Mouse (Mus musculus) forebrain, embryonic 16.5 days (tissue): ENCODE data around the gene Btbd1. TPM values are rescaled to one million over a fixed set of nuclear protein-coding genes. Genes with fewer than 3 reads are reported as not detected.
"Not testable (repeated sequence)": the region's sequence is repeated elsewhere in the genome, so short reads cannot be mapped to it uniquely, and the experiment has no call there.

Experiments used
- ATAC-seq: fragments of 200-750 bp; cut with Nextera tagmentation; 2 replicates; pipeline ENCODE4 v1.8.0; 2017; ENCODE audit warnings: mild to moderate bottlenecking, moderate library complexity
- H3K27ac ChIP-seq: fragments of 300-500 bp; sonication (generic); 2 replicates; pipeline ENCODE4 v1.5.1; 2014; ENCODE audit warnings: low read length, control low read depth
- H3K27me3 ChIP-seq: fragments of 300-500 bp; sonication (generic); replicated peaks from 2 replicates; pipeline ENCODE4 v1.6.1; 2014; ENCODE audit warnings: low read length; ENCODE audit not compliant: control insufficient read depth, insufficient read depth
- H3K36me3 ChIP-seq: fragments of 300-500 bp; sonication (generic); 2 replicates; pipeline ENCODE4 v1.6.1; 2014; ENCODE audit not compliant: control insufficient read depth, insufficient read depth
- H3K4me1 ChIP-seq: fragments of 300-500 bp; sonication (generic); replicated peaks from 2 replicates; pipeline ENCODE4 v1.6.1; 2014; ENCODE audit warnings: low read length; ENCODE audit not compliant: control insufficient read depth, insufficient read depth
- H3K4me2 ChIP-seq: fragments of 300-500 bp; sonication (generic); 2 replicates; pipeline ENCODE4 v1.6.1; 2014; ENCODE audit warnings: mild to moderate bottlenecking, low read length, control low read depth
- H3K4me3 ChIP-seq: fragments of 300-500 bp; sonication (generic); replicated peaks from 2 replicates; pipeline ENCODE4 v1.5.1; 2014; ENCODE audit warnings: mild to moderate bottlenecking, low read length, control low read depth
- H3K9ac ChIP-seq: fragments of 300-500 bp; sonication (generic); replicated peaks from 2 replicates; pipeline ENCODE4 v1.6.1; 2014; ENCODE audit warnings: low read depth, low read length, control low read depth
- H3K9me3 ChIP-seq: fragments of 300-500 bp; sonication (generic); 2 replicates; pipeline ENCODE4 v1.6.1; 2016; ENCODE audit warnings: low read length; ENCODE audit not compliant: control insufficient read depth
- WGBS: fragments of 180-500 bp; shearing (Covaris S2); extraction: QIAGEN DNeasy Blood & Tissue Kit; methylation state at CpG from one replicate; pipeline ENCODE4 v1.1.7; 2014; 5-methylcytosine and 5-hydroxymethylcytosine counted together
- polyA plus RNA-seq: library from polyadenylated mRNA; unstranded; fragments of >200 nt; fragmentation: Nextera tagmentation; extraction: Ambion mirVana; gene quantifications from 2 replicates; pipeline ENCODE4 v1.2.1, GENCODE M21; 2015

The Btbd1 gene
- polyA plus RNA-seq, 1 experiment from 2014 or later, result 99.0 TPM

- Histone ChIP-seq H3K27me3 (no peaks in the 10 kb centered on the region), H3K4me3 (no peak overlapping the region), H3K4me1 (peaks cover 13% of the 10 kb centered on the region), H3K27ac (no peak overlapping the region), H3K9me3 (no peaks in the 10 kb centered on the region), H3K4me2 (no peak overlapping the region), H3K36me3 (no peaks in the 10 kb centered on the region), H3K9ac (no peak overlapping the region)
- no peak for ATAC-seq
- WGBS, result 88% methylated on average over 11 of the region's 11 CpGs
Observed at GRCm38 (mm10) chr7:81844801-81845200, 15.6 kb upstream of the Btbd1 start.

- Histone ChIP-seq H3K9ac (no peak overlapping the region), H3K27ac (no peak overlapping the region), H3K36me3 (no peaks in the 10 kb centered on the region), H3K4me3 (no peak overlapping the region), H3K4me1 (peaks cover 13% of the 10 kb centered on the region), H3K4me2 (no peak overlapping the region), H3K9me3 (no peaks in the 10 kb centered on the region), H3K27me3 (no peaks in the 10 kb centered on the region)
- 58% methylated on average over 8 of the region's 8 CpGs for WGBS
- no peak for ATAC-seq
Observed at GRCm38 (mm10) chr7:81843903-81844302, 14.7 kb upstream of the Btbd1 start.

- H3K27me3 ChIP-seq, result no peaks in the 10 kb centered on the region
- WGBS, result 83% methylated on average over 1 of the region's 1 CpGs
- no peak for ATAC-seq
- peaks cover 13% of the 10 kb centered on the region for H3K4me1 ChIP-seq
- H3K36me3 ChIP-seq, result no peaks in the 10 kb centered on the region
- H3K4me2 ChIP-seq, result no peak overlapping the region
- no peak overlapping the region for H3K27ac ChIP-seq
- no peak overlapping the region for H3K9ac ChIP-seq
- no peak overlapping the region for H3K4me3 ChIP-seq
- no peaks in the 10 kb centered on the region for H3K9me3 ChIP-seq
Observed at GRCm38 (mm10) chr7:81842998-81843397, 13.8 kb upstream of the Btbd1 start.

- WGBS, result 90% methylated on average over 7 of the region's 7 CpGs
- no peaks in the 10 kb centered on the region for H3K27me3 ChIP-seq
- H3K4me3 ChIP-seq, result no peak overlapping the region
- H3K27ac ChIP-seq, result no peak overlapping the region
- H3K4me1 ChIP-seq, result peaks cover 10% of the 10 kb centered on the region
- H3K9me3 ChIP-seq, result no peaks in the 10 kb centered on the region
- no peak overlapping the region for H3K9ac ChIP-seq
- no peak overlapping the region for H3K4me2 ChIP-seq
- ATAC-seq, result no peak
- H3K36me3 ChIP-seq, result no peaks in the 10 kb centered on the region
Observed at GRCm38 (mm10) chr7:81842141-81842540, 12.9 kb upstream of the Btbd1 start.

- ATAC-seq, result no peak
- Histone ChIP-seq H3K27ac (peak overlapping the region; percentile 55), H3K4me3 (no peak overlapping the region), H3K9ac (no peak overlapping the region), H3K9me3 (no peaks in the 10 kb centered on the region), H3K4me1 (peaks cover 10% of the 10 kb centered on the region), H3K27me3 (no peaks in the 10 kb centered on the region), H3K4me2 (no peak overlapping the region), H3K36me3 (no peaks in the 10 kb centered on the region)
- 88% methylated on average over 6 of the region's 6 CpGs for WGBS
Observed at GRCm38 (mm10) chr7:81841439-81841838, 12.2 kb upstream of the Btbd1 start.

GRCm38 (mm10) chr7:81840661-81841181, 11.5 kb upstream of the Btbd1 start:
- Histone ChIP-seq H3K9me3 (no peaks in the 10 kb centered on the region), H3K9ac (no peak overlapping the region), H3K4me1 (peaks cover 10% of the 10 kb centered on the region), H3K27me3 (no peaks in the 10 kb centered on the region), H3K27ac (peak overlapping the region; percentile 55), H3K4me2 (no peak overlapping the region), H3K4me3 (no peak overlapping the region), H3K36me3 (no peaks in the 10 kb centered on the region)
- 35% methylated on average over 7 of the region's 7 CpGs for WGBS
- peak; percentile 65; the same call in 1 of the 2 replicates for ATAC-seq

- Histone ChIP-seq H3K4me1 (peaks cover 10% of the 10 kb centered on the region), H3K9ac (no peak overlapping the region), H3K27ac (no peak overlapping the region), H3K36me3 (no peaks in the 10 kb centered on the region), H3K4me3 (no peak overlapping the region), H3K27me3 (no peaks in the 10 kb centered on the region), H3K4me2 (no peak overlapping the region), H3K9me3 (no peaks in the 10 kb centered on the region)
- no peak for ATAC-seq
- WGBS, result 69% methylated on average over 6 of the region's 6 CpGs
Observed at GRCm38 (mm10) chr7:81839746-81840145, 10.5 kb upstream of the Btbd1 start.

- H3K27me3 ChIP-seq, result not testable (repeated sequence)
- 88% methylated on average over 5 of the region's 5 CpGs for WGBS
Observed at GRCm38 (mm10) chr7:81837771-81838170, 8.5 kb upstream of the Btbd1 start.

GRCm38 (mm10) chr7:81835430-81835829, 6.2 kb upstream of the Btbd1 start:
- Histone ChIP-seq H3K9ac (no peak overlapping the region), H3K27me3 (no peaks in the 10 kb centered on the region), H3K4me2 (no peak overlapping the region), H3K4me3 (no peak overlapping the region), H3K27ac (no peak overlapping the region), H3K4me1 (peaks cover under 1% of the 10 kb centered on the region; the same call in 1 of the 2 replicates), H3K9me3 (no peaks in the 10 kb centered on the region), H3K36me3 (no peaks in the 10 kb centered on the region)
- WGBS, result 84% methylated on average over 5 of the region's 5 CpGs
- no peak for ATAC-seq

More at GRCm38 (mm10) chr7:81837771-81838170, 8.5 kb upstream of the Btbd1 start:
- H3K36me3 ChIP-seq, ATAC-seq, H3K4me1 ChIP-seq, H3K4me3 ChIP-seq, H3K9ac ChIP-seq, H3K9me3 ChIP-seq, H3K4me2 ChIP-seq, H3K27ac ChIP-seq: not testable (repeated sequence)

- Histone ChIP-seq H3K27me3 (no peaks in the 10 kb centered on the region), H3K4me2 (no peak overlapping the region), H3K9ac (no peak overlapping the region), H3K9me3 (no peaks in the 10 kb centered on the region), H3K4me1 (peaks cover 2% of the 10 kb centered on the region; the same call in 1 of the 2 replicates), H3K27ac (no peak overlapping the region), H3K36me3 (no peaks in the 10 kb centered on the region), H3K4me3 (no peak overlapping the region)
- ATAC-seq, result no peak
Observed at GRCm38 (mm10) chr7:81834847-81835246, 5.6 kb upstream of the Btbd1 start.
